Mouse (Mus musculus) heart, adult 11 months (tissue): Measurements from ENCODE around the gene Mief2.

Source experiments
- DNase-seq: peaks from one replicate; pipeline ENCODE4 v3.0.0; 2022

Gene Mief2

DNA sequence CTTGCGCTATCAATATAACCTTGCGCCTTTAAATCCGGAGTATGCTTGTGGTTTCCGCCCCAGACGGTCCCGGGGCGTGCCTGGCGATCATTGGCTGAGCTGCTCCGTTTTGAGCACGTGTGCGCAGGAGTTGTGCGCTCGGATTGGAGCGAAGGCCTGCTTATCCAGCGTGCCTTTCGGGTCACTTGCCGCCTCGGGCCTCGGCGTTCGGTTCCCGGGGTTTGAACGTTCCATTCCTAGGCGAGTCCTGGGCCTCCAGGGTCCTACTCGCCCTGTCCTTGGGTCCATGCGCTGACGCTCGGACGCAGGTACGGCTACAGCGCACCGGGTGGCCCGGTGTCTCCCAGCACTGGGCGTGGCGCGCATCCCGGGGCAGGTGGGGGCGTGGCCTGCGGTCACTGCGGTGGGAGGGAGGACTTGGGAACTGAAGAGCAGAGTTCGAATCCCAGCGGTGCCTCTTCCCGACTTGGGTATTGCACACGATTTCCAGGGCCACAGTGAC, at the start of gene Mief2:
TSS of gene Mief2 (plus strand) at position 139 of the 502 bp plus-strand sequence.
- DNase-seq, result peak; percentile 100

DNA sequence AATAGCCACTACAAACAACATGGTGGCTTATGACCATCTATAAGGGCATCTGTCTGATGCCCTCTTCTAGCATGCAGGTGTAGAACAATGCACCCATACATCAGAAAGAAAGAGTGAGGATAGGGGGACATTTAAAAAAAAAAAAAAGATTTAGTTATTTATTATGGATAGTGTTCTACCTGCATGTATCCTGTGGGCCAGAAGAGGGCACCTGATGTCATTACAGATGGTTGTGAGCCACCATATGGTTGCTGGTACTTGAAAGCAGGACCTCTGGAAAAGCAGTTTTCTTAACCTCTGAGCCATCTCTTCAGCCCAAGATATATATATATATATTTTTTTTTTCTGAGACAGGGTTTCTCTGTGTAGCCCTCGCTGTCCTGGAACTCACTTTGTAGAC, 32.0 kb upstream of the Mief2 start:
- DNase-seq, result no peak

DNA sequence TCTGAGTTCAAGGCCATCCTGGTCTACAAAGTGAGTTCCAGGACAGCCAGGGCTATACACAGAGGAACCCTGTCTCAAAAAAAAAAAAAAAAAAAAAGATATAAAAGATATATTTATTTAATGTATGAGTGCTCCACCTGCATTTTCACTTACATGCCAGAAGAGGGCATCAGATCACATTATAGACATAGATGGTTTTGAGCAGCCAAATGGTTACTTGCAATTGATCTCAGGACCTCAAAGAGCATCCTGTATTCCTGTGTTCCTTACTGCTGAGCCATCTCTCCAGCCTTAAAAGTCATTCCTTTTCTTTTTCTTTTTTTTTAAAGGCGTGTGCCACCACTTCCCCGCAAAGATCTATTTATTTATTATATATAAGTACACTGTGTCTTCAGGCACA, 30.6 kb upstream of the Mief2 start:
- no peak for DNase-seq

DNA sequence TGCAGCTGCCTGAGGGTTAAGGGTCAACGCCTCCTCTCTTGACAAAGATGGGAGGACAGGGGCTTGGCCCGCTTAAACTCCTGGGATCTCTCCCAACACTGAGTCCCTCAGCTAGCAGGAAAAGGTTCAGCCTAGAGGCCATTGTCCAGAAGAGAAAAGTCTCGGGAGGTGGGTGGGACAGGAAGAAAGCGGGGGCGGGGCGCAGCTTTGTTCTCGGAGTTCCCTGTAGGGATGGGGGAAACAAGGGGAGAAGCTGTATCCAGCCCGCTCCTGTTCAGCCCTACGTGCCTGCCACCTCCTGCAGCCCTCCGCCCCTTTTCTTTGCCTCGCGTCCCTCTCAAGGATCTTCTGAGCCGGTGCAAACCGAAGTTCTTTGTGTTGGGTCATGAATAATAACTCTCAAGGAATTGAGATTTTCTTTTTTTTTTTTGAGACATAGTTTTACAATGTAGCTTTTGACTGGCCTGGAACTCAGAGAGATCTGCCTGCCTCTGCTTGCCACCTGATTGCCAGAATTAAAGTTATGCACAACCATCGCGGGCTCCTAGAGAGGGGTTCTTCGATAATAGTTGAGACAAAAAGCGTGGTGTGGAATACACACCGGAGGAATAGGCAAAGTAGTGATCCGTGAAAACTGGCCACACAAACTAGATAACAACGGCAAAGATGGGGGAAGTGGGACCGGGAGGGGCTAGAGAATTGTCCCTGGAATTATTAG, 29.2 kb upstream of the Mief2 start:
- peak; percentile 99 for DNase-seq

DNA sequence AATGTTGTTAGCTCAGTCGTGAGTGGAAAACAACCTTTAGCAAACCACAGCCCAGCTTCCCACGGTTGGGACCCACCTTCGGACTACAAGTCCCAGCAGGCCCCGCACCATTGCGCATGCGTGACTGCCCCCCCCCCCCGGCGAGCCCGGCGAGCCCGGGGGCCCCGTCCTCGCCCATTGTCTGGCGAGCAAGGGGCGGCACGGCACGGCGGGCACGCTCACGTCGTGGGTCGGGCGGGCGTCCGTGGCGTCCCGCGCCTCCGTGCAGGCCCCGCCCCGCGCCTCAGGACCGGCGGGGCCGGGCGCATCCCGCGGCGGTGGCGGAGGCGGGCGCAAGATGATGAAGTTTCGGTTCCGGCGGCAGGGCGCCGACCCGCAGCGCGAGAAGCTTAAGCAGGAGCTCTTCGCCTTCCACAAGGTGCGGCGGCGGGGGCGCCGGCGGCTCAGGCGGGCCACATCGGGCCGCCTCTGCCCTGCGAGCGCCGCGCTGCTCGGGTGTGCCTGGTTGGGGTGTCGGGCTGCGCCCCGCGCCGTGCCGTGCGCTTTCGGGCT, 28.6 kb upstream of the Mief2 start, which contains the start of gene Llgl1:
TSS of gene Llgl1 (plus strand) at position 200 of the 552 bp plus-strand sequence.
- DNase-seq, result peak; percentile 99

DNA sequence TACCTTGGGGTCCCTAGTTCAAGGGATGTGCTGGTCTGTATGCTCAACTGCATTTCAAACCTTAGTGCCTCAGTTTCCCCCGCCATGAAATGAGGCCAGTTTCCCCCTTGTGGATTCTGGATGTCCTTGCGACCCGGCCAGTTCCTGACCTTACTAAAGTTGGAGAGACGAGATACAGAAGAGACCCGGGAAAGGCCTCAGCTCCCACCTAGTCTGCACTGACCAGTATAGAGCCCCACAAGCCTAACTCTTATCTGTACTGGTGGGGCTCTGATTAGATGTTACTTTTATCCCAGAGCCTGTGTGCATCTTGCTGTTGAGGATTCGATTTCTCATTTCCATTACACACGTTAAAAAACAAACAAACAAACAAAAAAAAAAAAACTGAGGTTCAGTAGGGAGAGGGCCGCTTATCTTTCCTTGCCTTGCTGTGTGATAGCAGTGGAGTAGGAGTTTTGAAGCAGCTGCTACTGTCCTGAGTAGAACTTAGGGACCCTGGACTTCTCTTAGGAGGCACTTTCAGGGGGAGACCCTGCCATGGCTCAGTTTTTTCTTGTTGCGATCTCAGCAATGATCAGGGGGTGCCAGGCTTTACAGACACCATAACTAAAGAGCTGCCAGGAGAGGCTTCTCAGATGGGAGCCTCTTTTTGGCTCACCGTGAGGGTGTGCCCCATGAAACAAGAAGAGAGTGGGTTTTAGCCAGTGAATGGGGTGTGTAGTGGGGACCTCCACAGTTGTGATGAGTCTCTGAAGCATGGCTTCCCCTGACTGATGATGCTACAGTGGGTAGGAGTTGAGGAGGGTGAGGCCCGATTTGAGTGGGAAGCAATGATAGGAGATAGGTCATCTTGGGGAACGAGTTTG, 27.6 kb upstream of the Mief2 start:
- peak; percentile 90 for DNase-seq

DNA sequence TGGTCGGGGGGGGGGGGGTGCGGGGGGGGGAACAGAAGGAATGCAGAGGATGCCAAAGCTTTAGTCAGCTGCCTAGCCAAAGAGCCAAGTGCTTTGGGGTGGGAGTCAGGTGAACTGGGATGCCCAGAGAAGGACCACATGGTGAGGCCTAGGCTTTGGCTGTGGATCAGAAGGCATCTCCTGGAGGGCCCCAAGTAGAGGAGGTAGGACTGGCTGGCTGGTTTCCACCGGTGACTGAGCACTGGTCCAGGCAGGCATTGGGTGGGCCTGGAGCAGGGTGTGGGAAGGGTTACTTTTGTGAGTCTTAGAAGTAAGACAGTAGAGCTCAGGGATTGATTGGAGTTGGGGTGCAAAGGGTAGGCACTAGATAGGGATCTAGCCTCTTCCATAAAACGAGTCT, 26.6 kb upstream of the Mief2 start:
- peak; percentile 92 for DNase-seq

DNA sequence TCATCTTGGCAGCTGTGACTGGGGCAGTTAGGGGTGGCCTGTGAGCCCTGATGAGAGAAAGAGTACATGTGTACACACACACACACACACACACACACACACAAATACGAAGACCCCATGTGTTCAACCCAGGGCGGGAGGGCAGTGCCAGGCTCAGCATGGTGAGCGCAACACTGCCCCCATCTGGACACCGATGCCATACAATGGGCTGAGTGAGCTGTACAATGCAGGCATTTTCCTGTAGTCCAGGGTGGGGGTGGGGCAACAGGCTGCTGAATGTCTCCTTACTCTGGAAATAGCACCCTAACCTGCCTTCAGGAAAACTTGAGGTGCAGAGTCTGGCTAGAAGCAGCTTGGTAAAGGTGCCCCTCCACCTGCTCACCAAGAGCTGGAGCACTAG, 25.1 kb upstream of the Mief2 start:
- peak; percentile 96 for DNase-seq

DNA sequence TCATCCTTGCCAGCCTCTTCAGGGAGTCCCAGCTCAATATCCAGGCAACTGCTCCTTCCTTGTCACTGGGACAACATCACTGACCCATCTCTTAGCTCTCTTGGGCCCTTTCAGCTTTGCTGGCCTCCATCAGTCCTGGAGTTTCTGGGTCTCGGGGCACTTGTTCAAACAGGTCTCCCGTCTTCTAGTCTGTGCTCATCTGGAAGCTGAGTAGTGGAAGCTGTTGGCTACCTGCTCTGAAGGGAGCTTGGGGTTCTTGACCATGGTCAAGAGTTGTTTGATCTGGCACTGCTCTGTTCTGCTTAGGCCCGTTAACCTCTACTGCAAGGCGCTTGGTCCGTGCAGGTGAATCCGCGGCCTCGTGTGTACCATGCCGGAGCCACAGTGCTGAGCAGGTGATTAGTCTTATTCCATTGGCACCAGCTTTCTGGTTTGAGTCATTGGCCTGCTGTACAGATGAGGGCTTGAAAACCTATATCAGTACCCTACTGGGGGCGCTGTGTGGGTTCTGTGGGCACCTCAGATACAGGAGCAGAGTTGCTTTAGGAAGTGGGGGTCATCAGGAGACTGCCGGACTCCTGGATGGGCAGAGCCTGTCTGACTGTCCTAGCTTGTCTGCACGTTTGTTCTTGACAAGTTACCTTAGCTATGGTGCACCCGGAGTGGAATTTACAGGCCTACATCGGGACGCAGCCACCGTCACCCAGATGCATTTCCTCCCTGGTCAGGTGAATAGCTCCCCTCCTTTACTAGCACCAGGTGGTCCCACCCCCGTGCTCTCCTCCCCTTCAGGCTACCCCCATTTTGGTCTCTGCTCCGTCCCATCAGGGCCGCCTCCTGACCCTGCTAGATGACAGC, 23.9 kb upstream of the Mief2 start:
- DNase-seq, result peak; percentile 90

DNA sequence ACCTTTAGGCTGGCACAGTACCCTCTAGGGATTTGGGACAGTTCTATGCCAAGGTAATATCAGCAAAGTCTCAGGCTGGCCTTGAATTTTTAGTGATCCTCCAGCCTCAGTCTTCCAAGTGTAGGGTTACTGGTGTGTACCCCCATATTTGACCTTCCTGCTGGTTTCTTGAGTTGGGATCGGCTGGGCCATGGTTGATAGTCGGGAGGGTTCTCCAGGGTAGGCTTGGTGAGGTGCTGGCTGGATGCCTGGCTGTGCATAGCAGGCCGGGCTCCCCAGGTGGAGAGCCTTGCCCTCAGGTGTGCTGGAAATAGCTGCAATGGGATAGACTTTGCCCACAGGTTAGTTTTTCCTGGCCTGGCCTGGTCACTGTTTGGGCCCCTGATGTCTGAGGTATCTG, 22.9 kb upstream of the Mief2 start:
- peak; percentile 88 for DNase-seq

DNA sequence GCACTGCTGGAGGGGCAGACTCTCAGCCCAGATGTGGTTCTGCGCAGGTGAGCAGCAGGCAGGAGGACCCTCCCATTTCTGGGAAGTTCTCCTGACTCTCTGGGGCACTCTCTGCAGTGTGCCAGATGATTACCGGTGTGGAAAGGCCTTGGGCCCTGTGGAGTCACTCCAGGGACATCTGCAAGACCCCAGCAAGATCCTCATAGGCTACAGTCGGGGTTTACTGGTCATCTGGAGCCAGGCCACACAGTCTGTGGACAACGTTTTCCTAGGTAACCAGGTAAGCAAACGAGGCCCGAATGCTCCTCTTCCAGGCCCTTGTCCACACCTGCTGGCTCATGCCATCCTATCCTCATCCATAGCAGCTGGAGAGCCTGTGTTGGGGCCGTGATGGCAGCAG, 22.1 kb upstream of the Mief2 start:
- DNase-seq, result peak; percentile 90

DNA sequence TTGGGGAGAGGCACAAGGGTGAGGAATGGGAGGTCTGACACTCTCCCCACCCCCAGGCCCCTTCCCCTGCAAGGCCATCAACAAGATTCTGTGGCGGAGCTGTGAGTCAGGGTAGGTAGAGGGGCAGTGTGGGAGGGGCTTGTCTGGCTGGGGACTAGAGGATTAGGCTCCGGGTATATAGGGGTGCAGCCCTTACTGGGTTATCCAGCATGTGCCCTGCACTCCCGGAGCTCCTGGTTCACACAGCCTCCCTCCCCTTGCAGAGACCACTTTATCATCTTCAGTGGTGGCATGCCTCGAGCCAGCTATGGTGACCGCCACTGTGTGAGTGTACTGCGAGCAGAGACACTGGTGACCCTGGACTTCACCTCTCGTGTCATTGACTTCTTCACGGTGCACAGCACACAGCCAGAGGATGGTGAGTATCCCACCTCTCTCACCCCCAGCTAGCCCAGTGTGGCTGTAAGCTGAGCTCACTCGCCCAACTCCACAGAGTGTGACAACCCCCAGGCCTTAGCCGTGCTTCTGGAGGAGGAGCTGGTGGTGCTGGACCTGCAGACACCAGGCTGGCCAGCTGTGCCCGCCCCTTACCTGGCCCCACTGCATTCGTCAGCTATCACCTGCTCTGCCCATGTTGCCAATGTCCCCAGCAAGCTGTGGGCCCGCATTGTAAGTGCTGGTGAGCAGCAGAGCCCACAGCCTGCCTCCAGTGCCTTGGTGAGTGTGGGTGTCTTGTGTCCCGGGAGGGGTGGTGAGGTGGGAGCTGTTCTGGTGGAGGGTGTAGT, 21.3 kb upstream of the Mief2 start:
- DNase-seq, result peak; percentile 92

DNA sequence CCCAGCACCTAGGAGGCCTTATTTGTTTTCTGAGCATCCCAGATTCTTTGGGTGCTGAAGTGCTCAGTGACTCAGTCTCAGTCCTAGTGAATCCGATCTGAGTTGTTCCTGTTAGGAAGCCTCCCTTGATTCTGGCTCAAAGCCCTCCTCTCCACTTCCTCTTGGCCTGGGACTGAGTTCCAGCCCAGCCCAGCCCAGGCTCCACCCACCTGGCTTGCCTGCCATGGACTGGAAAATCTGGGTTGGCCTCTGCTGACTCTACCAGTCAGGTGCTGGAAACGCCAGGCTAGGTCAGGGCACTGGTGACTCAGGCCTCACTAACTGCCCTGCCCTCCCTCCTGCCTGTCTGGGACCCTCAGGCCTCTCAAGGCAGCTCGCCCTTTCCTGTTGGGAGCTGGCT, 20.5 kb upstream of the Mief2 start:
- peak; percentile 99 for DNase-seq

DNA sequence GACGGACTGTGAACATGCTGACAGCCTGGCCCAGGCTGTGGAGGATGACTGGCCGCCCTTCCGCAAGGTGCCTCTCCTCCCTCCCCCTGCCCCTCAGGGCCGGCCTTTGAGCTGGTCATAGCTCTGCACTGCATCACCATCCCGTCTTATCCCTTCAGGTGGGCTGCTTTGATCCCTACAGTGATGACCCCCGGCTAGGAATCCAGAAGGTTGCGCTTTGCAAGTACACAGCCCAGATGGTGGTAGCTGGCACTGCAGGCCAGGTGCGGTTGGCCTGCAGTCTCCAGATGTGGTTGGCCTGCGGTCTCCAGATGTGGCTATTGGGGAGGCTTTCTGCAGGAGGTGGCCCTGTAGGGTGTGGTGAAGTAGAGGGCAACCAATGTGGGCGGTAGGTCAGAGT, 19.6 kb upstream of the Mief2 start:
- DNase-seq, result peak; percentile 91

DNA sequence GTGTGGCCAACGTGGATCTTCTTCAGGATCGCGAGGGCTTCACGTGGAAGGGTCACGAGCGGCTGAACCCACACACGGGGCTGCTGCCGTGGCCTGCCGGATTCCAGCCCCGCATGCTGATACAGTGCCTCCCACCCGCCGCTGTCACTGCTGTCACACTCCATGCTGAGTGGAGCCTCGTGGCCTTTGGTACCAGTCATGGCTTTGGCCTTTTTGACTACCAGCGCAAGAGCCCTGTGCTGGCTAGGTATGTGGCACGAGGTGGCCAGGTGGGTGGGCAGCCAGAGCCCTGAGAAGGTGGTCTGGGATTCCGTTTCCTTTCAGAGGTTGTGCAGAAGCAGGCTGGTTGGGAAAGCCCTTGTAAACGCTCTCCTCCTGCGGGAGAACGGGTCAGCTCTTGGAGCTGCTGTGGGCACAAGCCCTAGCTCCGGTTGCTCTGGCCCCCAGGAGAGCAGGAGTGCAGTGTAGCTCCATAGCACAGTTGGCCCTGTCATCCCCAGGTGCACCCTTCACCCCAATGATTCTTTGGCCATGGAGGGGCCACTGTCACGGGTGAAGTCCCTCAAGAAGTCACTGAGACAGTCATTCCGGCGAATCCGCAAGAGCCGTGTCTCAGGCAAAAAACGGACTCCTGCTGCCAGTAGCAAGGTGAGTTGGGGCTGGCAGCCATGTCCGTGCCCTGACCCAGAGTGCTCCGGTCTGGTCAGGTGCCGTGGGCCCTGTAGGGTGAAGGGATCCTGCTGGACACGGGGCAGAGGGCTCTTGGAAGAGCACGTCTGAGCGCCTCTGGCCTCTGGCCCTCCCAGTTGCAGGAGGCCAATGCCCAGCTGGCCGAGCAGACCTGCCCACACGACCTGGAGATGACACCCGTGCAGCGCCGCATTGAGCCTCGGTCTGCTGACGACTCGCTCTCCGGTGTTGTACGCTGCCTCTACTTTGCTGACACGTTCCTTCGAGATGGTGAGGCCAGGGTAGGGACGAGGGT, 18.4 kb upstream of the Mief2 start:
- peak; percentile 89 for DNase-seq

DNA sequence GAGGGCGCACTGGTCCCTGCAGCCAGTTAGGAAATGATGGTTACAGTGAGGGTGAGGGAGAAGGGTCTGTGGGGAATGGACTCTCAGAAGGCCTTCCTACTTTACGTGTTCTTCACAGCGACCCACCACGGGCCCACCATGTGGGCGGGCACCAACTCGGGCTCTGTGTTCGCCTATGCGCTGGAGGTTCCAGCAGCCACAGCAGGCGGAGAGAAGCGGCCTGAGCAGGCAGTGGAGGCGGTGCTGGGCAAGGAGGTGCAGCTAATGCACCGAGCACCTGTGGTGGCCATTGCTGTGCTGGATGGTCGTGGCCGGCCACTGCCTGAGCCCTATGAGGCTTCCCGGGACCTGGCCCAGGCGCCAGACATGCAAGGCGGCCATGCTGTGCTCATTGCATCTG, 17.0 kb upstream of the Mief2 start:
- DNase-seq, result peak; percentile 89

DNA sequence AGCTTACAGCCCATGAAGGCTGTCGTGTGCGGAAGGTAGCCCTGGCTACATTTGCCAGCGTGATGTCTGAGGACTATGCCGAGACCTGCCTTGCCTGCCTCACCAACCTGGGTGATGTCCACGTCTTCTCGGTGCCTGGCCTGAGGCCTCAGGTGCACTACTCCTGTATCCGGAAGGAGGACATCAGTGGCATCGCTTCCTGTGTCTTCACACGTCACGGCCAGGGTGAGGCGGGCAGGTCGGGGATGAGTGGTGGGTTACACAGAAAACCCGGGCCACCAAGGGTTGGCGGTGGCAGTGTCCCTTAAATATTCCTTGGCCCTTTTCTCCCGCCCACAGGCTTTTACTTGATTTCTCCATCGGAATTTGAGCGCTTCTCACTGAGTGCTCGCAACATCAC, 16.2 kb upstream of the Mief2 start:
- DNase-seq, result peak; percentile 89

DNA sequence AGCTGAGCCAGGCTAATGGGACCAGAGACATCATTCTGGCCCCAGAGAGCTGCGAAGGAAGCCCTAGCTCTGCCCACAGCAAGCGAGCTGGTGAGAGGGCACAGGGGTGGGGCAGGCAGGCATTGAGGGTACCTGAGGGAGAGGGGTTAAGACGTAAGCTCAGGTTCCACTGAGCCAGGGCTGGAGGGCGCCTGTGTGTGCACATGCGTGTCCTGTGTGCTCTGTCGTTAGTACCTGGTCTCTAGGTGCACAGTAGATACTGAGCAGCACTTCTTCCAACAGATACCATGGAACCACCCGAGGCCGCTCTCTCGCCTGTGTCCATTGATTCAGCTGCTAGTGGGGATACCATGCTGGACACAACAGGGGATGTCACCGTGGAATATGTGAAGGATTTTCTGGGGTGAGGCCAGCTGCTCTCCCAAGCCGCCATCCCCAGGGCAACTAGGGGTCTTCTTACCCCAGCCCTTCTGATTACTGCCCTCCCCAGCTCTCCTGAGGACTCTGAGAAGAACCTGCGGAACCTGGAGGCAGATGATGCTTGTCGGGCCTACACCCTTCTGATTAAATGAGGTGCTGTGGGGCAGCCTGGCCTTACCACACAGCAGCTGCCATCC, 15.5 kb upstream of the Mief2 start:
- DNase-seq, result peak; percentile 90

DNA sequence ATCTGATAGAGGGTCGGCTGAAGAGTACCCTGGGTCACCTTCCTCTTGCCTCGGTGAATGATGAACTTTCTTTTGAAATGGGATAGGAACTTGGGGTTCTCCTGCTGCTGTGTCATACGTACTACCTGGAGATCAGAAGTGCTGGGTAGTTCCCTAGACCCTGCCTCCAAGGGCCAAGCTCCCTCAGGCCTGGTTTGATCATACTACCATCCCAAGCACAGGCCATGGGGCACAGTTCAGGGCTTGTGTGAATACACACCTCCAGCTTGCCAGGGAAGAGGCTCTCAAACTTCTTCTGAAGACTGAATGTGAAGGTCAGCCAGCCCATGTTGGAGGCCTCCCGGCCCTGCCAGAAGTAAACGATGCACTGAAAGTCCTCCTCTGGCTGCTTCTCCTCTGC, 12.4 kb upstream of the Mief2 start:
- peak; percentile 88 for DNase-seq

DNA sequence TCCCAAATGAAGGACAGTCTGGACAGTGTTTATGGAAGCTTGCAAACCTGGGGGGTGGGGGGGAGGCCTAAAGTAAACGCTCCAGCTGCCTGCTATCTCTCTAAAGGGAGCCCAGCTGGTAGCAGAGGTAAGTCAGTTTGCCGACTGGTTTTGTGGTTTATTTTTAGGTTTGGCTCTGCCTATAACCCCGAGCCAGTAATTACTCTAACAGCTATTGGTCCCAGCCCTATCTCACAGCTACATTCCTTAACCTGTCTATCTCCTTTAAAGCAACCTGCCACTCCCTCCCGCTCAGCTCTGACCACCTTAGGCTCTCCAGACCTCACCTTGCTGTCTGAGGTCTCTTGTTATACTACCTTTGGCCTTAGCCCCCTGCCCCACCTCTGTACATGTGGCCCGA, 8.9 kb upstream of the Mief2 start:
- DNase-seq, result no peak
